Mouse (Mus musculus): Measurements from ENCODE around the gene Olfr827. TPM values are rescaled to one million over a fixed set of nuclear protein-coding genes. Genes with fewer than 3 reads are reported as not detected.

Olfr827 gene
- not detected for polyA plus RNA-seq (2014; fragmentation: Illumina TruSeq; extraction: RNeasy Lipid Tissue Mini Kit (QIAGEN cat#74804); ENCODE audit: low replicate concordance)

GRCm38 (mm10) chr10:130214303-130214702 is at the start of gene Olfr827:
Gene Olfr827, minus strand, starts transcription at chr10:130214403.

GRCm38 (mm10) chr10:130184086-130184485 is 30.1 kb downstream of the Olfr827 start, which contains the start of gene Olfr826:
Gene Olfr826, minus strand, starts transcription at chr10:130184186.

GRCm38 (mm10) chr10:130166666-130167065 is 47.5 kb downstream of the Olfr827 start, which contains the start of gene Olfr825:
Gene Olfr825, minus strand, starts transcription at chr10:130166766.

Other genes starting within 250 kb of the Olfr827 start
- not detected for gene Olfr819, start 247.1 kb downstream of the Olfr827 start, polyA plus RNA-seq (2014; fragmentation: Illumina TruSeq; extraction: RNeasy Lipid Tissue Mini Kit (QIAGEN cat#74804); ENCODE audit: low replicate concordance)
- not detected for gene Olfr247, start 238.3 kb downstream of the Olfr827 start, polyA plus RNA-seq (2014; fragmentation: Illumina TruSeq; extraction: RNeasy Lipid Tissue Mini Kit (QIAGEN cat#74804); ENCODE audit: low replicate concordance)
- not detected for gene Gm10310, start 229.3 kb downstream of the Olfr827 start, polyA plus RNA-seq (2014; fragmentation: Illumina TruSeq; extraction: RNeasy Lipid Tissue Mini Kit (QIAGEN cat#74804); ENCODE audit: low replicate concordance)
- not detected for gene Olfr820, start 201.8 kb downstream of the Olfr827 start, polyA plus RNA-seq (2014; fragmentation: Illumina TruSeq; extraction: RNeasy Lipid Tissue Mini Kit (QIAGEN cat#74804); ENCODE audit: low replicate concordance)
- not detected for gene Olfr821, start 184.1 kb downstream of the Olfr827 start, polyA plus RNA-seq (2014; fragmentation: Illumina TruSeq; extraction: RNeasy Lipid Tissue Mini Kit (QIAGEN cat#74804); ENCODE audit: low replicate concordance)
- gene Olfr822, start 143.2 kb downstream of the Olfr827 start, polyA plus RNA-seq (2014; fragmentation: Illumina TruSeq; extraction: RNeasy Lipid Tissue Mini Kit (QIAGEN cat#74804); ENCODE audit: low replicate concordance): not detected
- not detected for gene Olfr823, start 99.0 kb downstream of the Olfr827 start, polyA plus RNA-seq (2014; fragmentation: Illumina TruSeq; extraction: RNeasy Lipid Tissue Mini Kit (QIAGEN cat#74804); ENCODE audit: low replicate concordance)
- not detected for gene Olfr824, start 84.4 kb downstream of the Olfr827 start, polyA plus RNA-seq (2014; fragmentation: Illumina TruSeq; extraction: RNeasy Lipid Tissue Mini Kit (QIAGEN cat#74804); ENCODE audit: low replicate concordance)
- gene Olfr825, start 47.6 kb downstream of the Olfr827 start, polyA plus RNA-seq (2014; fragmentation: Illumina TruSeq; extraction: RNeasy Lipid Tissue Mini Kit (QIAGEN cat#74804); ENCODE audit: low replicate concordance): not detected
- not detected for gene Olfr826, start 30.2 kb downstream of the Olfr827 start, polyA plus RNA-seq (2014; fragmentation: Illumina TruSeq; extraction: RNeasy Lipid Tissue Mini Kit (QIAGEN cat#74804); ENCODE audit: low replicate concordance)
- gene Neurod4, start 65.8 kb upstream of the Olfr827 start, polyA plus RNA-seq (2014; fragmentation: Illumina TruSeq; extraction: RNeasy Lipid Tissue Mini Kit (QIAGEN cat#74804); ENCODE audit: low replicate concordance): not detected
- 2.4 TPM for gene Tespa1, start 108.5 kb upstream of the Olfr827 start, polyA plus RNA-seq (2014; fragmentation: Illumina TruSeq; extraction: RNeasy Lipid Tissue Mini Kit (QIAGEN cat#74804); ENCODE audit: low replicate concordance)
- gene Vmn2r84, start 179.9 kb upstream of the Olfr827 start, polyA plus RNA-seq (2014; fragmentation: Illumina TruSeq; extraction: RNeasy Lipid Tissue Mini Kit (QIAGEN cat#74804); ENCODE audit: low replicate concordance): not detected
- not detected for gene Vmn2r85, start 215.3 kb upstream of the Olfr827 start, polyA plus RNA-seq (2014; fragmentation: Illumina TruSeq; extraction: RNeasy Lipid Tissue Mini Kit (QIAGEN cat#74804); ENCODE audit: low replicate concordance)
- not detected for gene Vmn2r86, start 241.6 kb upstream of the Olfr827 start, polyA plus RNA-seq (2014; fragmentation: Illumina TruSeq; extraction: RNeasy Lipid Tissue Mini Kit (QIAGEN cat#74804); ENCODE audit: low replicate concordance)

Data from small intestine, adult 10 weeks (tissue).